Mouse (Mus musculus) limb, embryonic 14.5 days (tissue): ENCODE measurements at regions not wholly inside any gene's neighbourhood (a gene's known extent, or its start where the extent isn't known, plus 50 kb on each side); places are given as distances from the start of the nearest gene placed in this dataset.
A peak's percentile ranks its signal among the peaks of the same experiment; 100 is the strongest.

Experiments
- ATAC-seq: fragments of 200-750 bp; cut with Nextera tagmentation; 2 replicates; pipeline ENCODE4 v1.8.0; 2017; ENCODE audit warnings: low read depth, moderate number of reproducible peaks, moderate TSS enrichment; ENCODE audit not compliant: low FRiP score
- DNase-seq: peaks from one replicate; pipeline ENCODE4 v3.0.0-alpha.2; 2015; ENCODE audit warnings: low spot score
- H3K27ac ChIP-seq: fragments of 300-500 bp; sonication (generic); replicated peaks from 2 replicates; pipeline ENCODE4 v1.5.1; 2014; ENCODE audit warnings: low read depth, mild to moderate bottlenecking, low read length, moderate library complexity, mixed read lengths
- H3K27me3 ChIP-seq: fragments of 300-500 bp; sonication (generic); 2 replicates; pipeline ENCODE4 v1.6.1; 2014; ENCODE audit warnings: low read length, mixed read lengths; ENCODE audit not compliant: control insufficient read depth, insufficient read depth
- H3K36me3 ChIP-seq: fragments of 300-500 bp; sonication (generic); 2 replicates; pipeline ENCODE4 v1.6.1; 2014; ENCODE audit warnings: mild to moderate bottlenecking, low read length, moderate library complexity, mixed read lengths; ENCODE audit not compliant: control insufficient read depth, insufficient read depth
- H3K4me1 ChIP-seq: fragments of 300-500 bp; sonication (generic); 2 replicates; pipeline ENCODE4 v1.6.1; 2014; ENCODE audit warnings: antibody characterized with exemption, low read length, mixed read lengths; ENCODE audit not compliant: control insufficient read depth, insufficient read depth
- H3K4me2 ChIP-seq: fragments of 300-500 bp; sonication (generic); replicated peaks from 2 replicates; pipeline ENCODE4 v1.6.1; 2014; ENCODE audit warnings: low read depth, mild to moderate bottlenecking, low read length, moderate library complexity; ENCODE audit not compliant: severe bottlenecking
- H3K4me3 ChIP-seq: fragments of 300-500 bp; sonication (generic); replicated peaks from 2 replicates; pipeline ENCODE4 v1.5.1; 2014; ENCODE audit warnings: low read length
- H3K9ac ChIP-seq: fragments of 300-500 bp; sonication (generic); 2 replicates; pipeline ENCODE4 v1.6.1; 2014; ENCODE audit warnings: mild to moderate bottlenecking, low read depth, low read length, moderate library complexity; ENCODE audit not compliant: severe bottlenecking
- H3K9me3 ChIP-seq: fragments of 300-500 bp; sonication (generic); 2 replicates; pipeline ENCODE4 v1.6.1; 2016; ENCODE audit warnings: low read length; ENCODE audit not compliant: control insufficient read depth
- POLR2A ChIP-seq: fragments of 200-500 bp; IDR thresholded peaks from 2 replicates; pipeline ENCODE4 v1.8.0; 2012; ENCODE audit warnings: inconsistent platforms, mild to moderate bottlenecking, moderate library complexity, borderline replicate concordance; ENCODE audit not compliant: insufficient read depth, insufficient read length; ENCODE audit errors: extremely low read depth
- WGBS: fragments of 180-500 bp; shearing (Covaris S2); extraction: QIAGEN DNeasy Blood & Tissue Kit; methylation state at CpG from one replicate; pipeline ENCODE4 v1.1.7; 2014; 5-methylcytosine and 5-hydroxymethylcytosine counted together

DNA sequence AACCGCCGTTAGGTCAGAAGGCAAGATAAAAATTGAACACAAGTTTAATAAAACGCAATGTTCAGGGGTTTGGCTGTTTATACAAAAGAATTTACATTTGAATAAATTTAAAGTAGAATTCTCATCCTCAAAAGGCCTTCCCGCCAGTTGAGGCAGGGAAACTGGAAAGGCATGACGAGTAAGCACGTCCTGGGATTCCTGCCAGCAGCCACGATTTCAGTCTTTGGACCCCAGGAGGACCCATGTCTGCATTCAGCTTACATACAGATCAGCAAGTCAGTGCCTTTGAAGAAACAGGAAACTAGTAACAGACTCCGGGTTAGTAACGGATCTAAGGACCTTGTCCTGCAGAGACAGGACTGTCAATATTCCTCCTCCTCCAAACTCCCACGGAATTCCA lies 250.4 kb downstream of the Tmem182 start:
- Histone ChIP-seq H3K4me3 (no peak overlapping the region), H3K27ac (no peak overlapping the region), H3K36me3 (no peaks in the 10 kb centered on the region), H3K9ac (no peak overlapping the region), H3K27me3 (no peaks in the 10 kb centered on the region), H3K9me3 (no peaks in the 10 kb centered on the region), H3K4me2 (no peak overlapping the region), H3K4me1 (no peaks in the 10 kb centered on the region)
- DNase-seq (peak; percentile 40), ATAC-seq (no peak)
- TF ChIP-seq POLR2A, result no peak
- WGBS, result 75% methylated on average over 10 of the region's 10 CpGs

DNA sequence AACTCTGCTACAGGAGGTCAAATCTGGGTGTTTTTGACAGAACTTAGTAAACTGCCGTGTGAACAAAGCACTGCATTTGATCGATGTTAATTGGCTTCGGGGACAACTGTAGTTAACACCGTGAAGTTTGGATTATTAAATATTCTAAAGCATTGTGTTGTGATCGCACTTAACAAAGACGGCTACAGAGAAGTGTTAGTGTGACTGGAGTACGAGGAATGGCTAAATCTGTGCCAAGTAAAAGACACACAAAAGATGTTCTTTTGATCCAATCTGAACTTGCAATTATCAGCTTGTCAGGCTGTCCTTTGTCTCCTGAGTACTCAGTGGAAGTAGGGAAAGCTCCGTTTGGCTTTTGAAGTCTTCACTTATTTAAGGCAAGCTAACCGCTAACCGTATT lies 259.7 kb downstream of the Tmem182 start:
- no peaks in the 10 kb centered on the region for H3K27me3 ChIP-seq
- 87% methylated on average over 10 of the region's 10 CpGs for WGBS
- no peak for ATAC-seq
- no peak overlapping the region for H3K4me3 ChIP-seq
- H3K36me3 ChIP-seq, result no peaks in the 10 kb centered on the region
- H3K4me2 ChIP-seq, result no peak overlapping the region
- no peaks in the 10 kb centered on the region for H3K4me1 ChIP-seq
- H3K9me3 ChIP-seq, result no peaks in the 10 kb centered on the region
- no peak overlapping the region for H3K27ac ChIP-seq
- no peak overlapping the region for H3K9ac ChIP-seq
- DNase-seq, result no peak
- TF ChIP-seq POLR2A, result no peak

DNA sequence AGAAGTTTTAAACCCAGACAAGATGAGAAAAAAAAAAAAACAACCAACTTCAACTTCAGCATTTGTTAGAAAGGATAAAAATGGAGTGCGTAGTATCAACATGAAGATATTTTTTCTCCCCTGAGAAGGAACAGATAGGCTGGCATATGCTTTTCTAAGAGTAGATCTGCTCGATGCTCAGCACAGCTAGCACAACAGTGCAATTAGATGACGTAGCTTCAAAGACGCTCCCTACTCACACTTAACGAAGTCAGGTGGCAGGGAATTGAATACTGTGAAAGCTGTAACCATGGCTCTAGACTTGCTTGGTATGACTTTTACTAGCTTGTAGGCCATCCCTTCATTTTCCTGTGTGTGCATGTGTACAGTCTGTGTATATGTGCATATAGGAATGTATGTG lies 299.5 kb downstream of the Tmem182 start:
- Histone ChIP-seq H3K4me1 (no peaks in the 10 kb centered on the region), H3K4me3 (no peak overlapping the region), H3K36me3 (no peaks in the 10 kb centered on the region), H3K4me2 (no peak overlapping the region), H3K9ac (no peak overlapping the region), H3K9me3 (no peaks in the 10 kb centered on the region), H3K27ac (no peak overlapping the region), H3K27me3 (no peaks in the 10 kb centered on the region)
- ATAC-seq (no peak), DNase-seq (no peak)
- no peak for TF ChIP-seq POLR2A
- 88% methylated on average over 5 of the region's 5 CpGs for WGBS

DNA sequence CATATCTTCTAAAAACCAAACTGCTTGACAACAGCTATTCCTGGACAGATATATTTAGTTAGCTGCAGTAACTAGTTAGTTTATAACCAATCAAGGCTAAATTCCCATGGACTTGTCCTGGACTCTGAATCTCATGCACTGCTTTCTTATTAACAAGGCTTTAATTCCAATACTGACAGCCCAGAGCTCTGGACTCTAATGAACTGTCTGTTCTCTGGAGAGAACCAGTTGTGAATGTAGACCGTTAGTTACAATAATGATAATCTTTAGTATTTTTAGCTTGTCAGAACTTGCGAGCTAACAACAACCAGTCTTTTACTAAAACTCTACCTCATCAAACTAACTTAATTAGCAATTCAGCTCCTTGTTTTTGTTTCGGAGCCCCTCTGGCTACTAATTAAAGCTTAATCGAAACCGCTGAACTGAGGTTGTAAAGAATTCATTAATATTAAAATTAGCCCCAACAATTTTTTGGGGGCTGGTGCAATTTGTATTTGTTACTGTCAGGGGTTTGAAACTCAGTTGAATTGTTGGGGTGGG lies 316.3 kb downstream of the Tmem182 start:
- H3K4me3 ChIP-seq, result no peak overlapping the region
- no peak overlapping the region for H3K9ac ChIP-seq
- no peaks in the 10 kb centered on the region for H3K9me3 ChIP-seq
- no peaks in the 10 kb centered on the region for H3K27me3 ChIP-seq
- no peak overlapping the region for H3K27ac ChIP-seq
- no peaks in the 10 kb centered on the region for H3K36me3 ChIP-seq
- DNase-seq, result no peak
- no peak overlapping the region for H3K4me2 ChIP-seq
- H3K4me1 ChIP-seq, result no peaks in the 10 kb centered on the region
- TF ChIP-seq POLR2A, result no peak
- no peak for ATAC-seq
- WGBS, result 32% methylated on average over 5 of the region's 5 CpGs

DNA sequence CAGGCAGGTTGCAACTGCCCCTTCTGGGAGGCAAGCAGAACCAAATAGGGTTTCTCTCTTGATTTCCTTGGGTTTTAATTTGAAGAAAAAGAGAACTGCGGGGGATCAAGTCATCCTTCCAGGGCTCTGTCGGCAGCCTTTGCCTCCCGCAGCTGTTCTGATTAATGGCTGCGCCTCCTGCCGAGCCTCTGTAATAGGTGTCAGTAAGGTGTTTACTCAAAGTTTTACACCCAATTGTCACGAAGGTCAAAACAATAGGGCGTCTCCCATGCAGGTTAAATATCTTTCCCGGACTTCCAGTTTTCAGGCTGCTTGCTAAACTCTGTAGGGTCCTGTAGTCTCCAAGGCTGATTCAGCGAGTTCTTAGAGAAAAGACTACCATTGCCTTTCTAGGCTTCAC lies 326.0 kb downstream of the Tmem182 start:
- H3K27ac ChIP-seq, result no peak overlapping the region
- no peaks in the 10 kb centered on the region for H3K36me3 ChIP-seq
- 6% methylated on average over 9 of the region's 9 CpGs for WGBS
- no peak for TF ChIP-seq POLR2A
- H3K4me3 ChIP-seq, result no peak overlapping the region
- no peak overlapping the region for H3K9ac ChIP-seq
- ATAC-seq, result no peak
- H3K4me2 ChIP-seq, result no peak overlapping the region
- 0 out of 2 replicates have a peak, but pooled peaks cover 4% of the 10 kb centered on the region for H3K4me1 ChIP-seq
- DNase-seq, result no peak
- no peaks in the 10 kb centered on the region for H3K27me3 ChIP-seq
- H3K9me3 ChIP-seq, result no peaks in the 10 kb centered on the region

DNA sequence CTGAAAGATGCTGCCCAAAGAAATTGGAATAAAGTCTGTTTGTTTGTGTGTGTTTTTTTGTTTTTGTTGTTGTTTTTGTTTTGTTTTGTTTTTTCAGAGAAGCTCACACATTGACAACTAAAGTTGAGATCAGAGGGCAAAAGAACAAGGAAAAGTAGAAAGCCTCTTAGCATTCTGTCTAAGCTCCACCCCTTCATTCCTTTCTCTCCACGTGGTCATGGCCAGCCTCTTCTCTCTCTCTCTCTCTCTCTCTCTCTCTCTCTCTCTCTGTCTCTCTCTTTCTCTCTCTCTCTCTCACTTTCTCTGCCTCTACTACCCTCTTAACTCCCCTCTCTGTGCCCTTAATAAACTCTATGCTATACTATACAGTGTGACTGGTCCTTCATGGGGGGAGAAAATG lies 327.7 kb downstream of the Tmem182 start:
- 0 out of 2 replicates have a peak, but pooled peaks cover 2% of the 10 kb centered on the region for H3K4me1 ChIP-seq
- no peak overlapping the region for H3K4me2 ChIP-seq
- H3K9ac ChIP-seq, result no peak overlapping the region
- DNase-seq (no peak), ATAC-seq (no peak)
- TF ChIP-seq POLR2A, result no peak
- WGBS, result 9% methylated on average over 1 of the region's 1 CpGs
- H3K36me3 ChIP-seq, result no peaks in the 10 kb centered on the region
- H3K27ac ChIP-seq, result no peak overlapping the region
- no peaks in the 10 kb centered on the region for H3K27me3 ChIP-seq
- H3K4me3 ChIP-seq, result no peak overlapping the region
- no peaks in the 10 kb centered on the region for H3K9me3 ChIP-seq
